In genomic region chr6:137682629-137683028, GRCm38 (mm10) we compare ENCODE assay signal across 16 mouse cellular contexts.
"Had no signal": no experiment of that assay in that cellular context is flagged by ENCODE, and none has a peak within 500 bp of the region (broad histone marks: within the 10 kb centered on the region; RNA-seq: fewer than 3 reads in every experiment).

No protein-coding gene starts in this region.

- H3K9ac ChIP-seq: neural tube, embryonic 12.5 days; neural tube, embryonic 13.5 days; neural tube, embryonic 15.5 days; stomach, embryonic 15.5 days had no signal

- H3K4me3 ChIP-seq: neural tube, embryonic 12.5 days; neural tube, embryonic 13.5 days; neural tube, embryonic 15.5 days; stomach, embryonic 15.5 days had no signal

- H3K9me3 ChIP-seq: neural tube, embryonic 12.5 days; neural tube, embryonic 15.5 days; stomach, embryonic 15.5 days had no signal

- H3K4me1 ChIP-seq: neural tube, embryonic 12.5 days; neural tube, embryonic 13.5 days; neural tube, embryonic 15.5 days; stomach, embryonic 15.5 days had no signal

- DNase-seq: retina, postnatal 1 day; right cerebral cortex, adult 18-20 months; right cerebral cortex, postnatal 14 days; right cerebral cortex, postnatal 25 days; right cerebral cortex, postnatal 4 days; spleen, adult 18-20 months; thymus, adult 18-20 months; thymus, adult 2 months; thymus, postnatal 25 days; thymus, postnatal 36 days; thymus, postnatal 4 days had no signal

- H3K27ac ChIP-seq: neural tube, embryonic 12.5 days; neural tube, embryonic 13.5 days; neural tube, embryonic 15.5 days; stomach, embryonic 15.5 days; stomach, postnatal 0 days had no signal

- H3K4me2 ChIP-seq: neural tube, embryonic 12.5 days; neural tube, embryonic 13.5 days; neural tube, embryonic 15.5 days; stomach, embryonic 15.5 days had no signal

- H3K36me3 ChIP-seq: neural tube, embryonic 12.5 days; neural tube, embryonic 13.5 days; neural tube, embryonic 15.5 days; stomach, embryonic 15.5 days had no signal

- H3K27me3 ChIP-seq: neural tube, embryonic 12.5 days; neural tube, embryonic 13.5 days; neural tube, embryonic 15.5 days; stomach, embryonic 15.5 days had no signal
